Mouse (Mus musculus) cerebellum, postnatal 4 days (tissue): Measurements from ENCODE around the gene Kcne1.

ENCODE experiments used
- DNase-seq, 2 experiments: peaks; one replicate each; pipeline ENCODE4 v3.0.0; 2022; ENCODE audit warnings: low spot score in 2 of 2, mixed read lengths in 1 of 2

The Kcne1 gene

GRCm38 (mm10) chr16:92355982-92356381 lies 3.3 kb downstream of the Kcne1 start:
- no peak for DNase-seq

GRCm38 (mm10) chr16:92355366-92355765 lies 3.9 kb downstream of the Kcne1 start:
- no peak for DNase-seq

DNA sequence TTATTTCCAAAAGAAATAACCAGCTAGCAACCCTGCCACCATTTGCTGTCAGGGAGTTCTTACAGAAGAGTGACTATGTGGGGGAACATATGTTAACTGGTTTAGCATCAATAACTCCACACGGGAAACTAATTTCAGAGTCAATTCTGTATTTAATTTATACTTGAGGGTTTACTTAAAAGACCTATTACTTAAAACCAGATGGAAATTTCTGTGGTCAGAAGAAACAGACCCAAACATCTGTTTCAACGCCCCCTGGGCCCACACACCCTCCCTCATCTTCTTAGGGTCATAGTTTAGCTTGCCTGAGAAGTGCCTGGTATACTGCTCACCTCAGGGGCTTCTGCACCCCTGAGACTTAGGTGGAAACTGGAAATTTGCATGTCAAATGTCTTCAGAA lies 5.4 kb downstream of the Kcne1 start:
- no peak for DNase-seq

DNA sequence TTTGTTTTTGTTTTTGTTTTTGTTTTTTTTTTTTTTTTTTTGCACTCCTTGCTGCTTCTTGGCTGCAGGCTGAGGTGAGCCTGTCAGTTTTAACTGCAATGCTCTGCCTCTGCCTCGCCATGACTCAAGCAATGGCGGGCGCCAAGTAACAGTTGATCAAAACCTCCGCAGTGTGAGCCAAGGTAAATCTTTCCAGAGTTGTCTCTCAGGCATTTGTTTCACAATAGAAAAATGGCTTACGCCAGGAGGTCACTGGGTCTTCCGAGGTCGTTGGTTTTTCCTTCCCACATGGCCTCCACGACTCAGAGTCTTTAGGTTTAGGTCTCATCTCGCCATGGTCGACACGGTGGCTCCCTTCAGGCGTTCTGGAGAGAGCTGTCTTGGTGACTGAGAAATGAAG lies 6.0 kb downstream of the Kcne1 start:
- no peak for DNase-seq

- peak in 1 of 2 experiments; percentile 71 for DNase-seq
Measured at GRCm38 (mm10) chr16:92348941-92349340, 10.3 kb downstream of the Kcne1 start.

- DNase-seq: peak in 1 of 2 experiments; percentile 52
Measured at GRCm38 (mm10) chr16:92346297-92346916, 12.9 kb downstream of the Kcne1 start.

GRCm38 (mm10) chr16:92345177-92345576 lies 14.1 kb downstream of the Kcne1 start:
- DNase-seq: no peak

GRCm38 (mm10) chr16:92340612-92341511 lies 18.4 kb downstream of the Kcne1 start:
- peak; percentile 53 to 79 for DNase-seq

DNA sequence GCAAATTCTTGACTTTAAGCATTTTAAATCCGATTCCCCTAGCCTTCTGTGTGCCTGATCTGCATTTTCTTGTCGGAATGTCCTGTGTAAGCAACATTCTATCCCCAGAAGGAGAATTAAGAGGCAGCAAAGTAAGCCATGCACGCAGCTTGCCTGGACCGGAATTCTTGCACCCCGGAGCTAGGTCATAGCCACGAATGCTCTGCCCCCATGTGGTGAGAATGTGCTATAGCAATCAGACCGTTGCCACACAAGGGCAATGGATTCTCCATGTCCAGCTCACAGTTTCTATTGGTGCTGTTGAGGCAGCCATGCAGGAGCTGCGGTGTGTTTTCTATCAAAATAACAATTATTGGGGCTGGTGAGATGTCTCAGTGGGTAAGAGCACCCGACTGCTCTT lies 23.0 kb downstream of the Kcne1 start:
- DNase-seq: peak; percentile 67 to 81

DNA sequence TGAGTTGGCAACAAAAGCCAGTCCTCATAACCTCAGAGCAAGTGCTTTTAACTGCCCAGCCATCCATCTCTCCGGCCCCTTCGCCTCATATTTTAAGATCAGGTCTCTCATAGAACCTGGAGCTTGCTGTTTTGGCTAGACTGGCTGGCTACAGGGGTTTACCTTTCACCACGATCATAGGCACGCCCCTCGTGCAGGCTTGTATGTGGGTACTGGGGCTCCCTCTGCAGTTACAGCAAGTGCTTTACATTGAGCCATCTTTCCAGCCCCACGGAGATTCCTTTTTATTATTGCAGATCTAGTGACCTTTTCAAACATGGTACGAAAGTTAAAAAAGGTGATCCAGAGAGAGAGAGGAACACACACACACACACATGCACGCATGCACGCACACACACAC lies 24.7 kb downstream of the Kcne1 start:
- no peak for DNase-seq

GRCm38 (mm10) chr16:92330966-92331365 lies 28.3 kb downstream of the Kcne1 start:
- no peak for DNase-seq

DNA sequence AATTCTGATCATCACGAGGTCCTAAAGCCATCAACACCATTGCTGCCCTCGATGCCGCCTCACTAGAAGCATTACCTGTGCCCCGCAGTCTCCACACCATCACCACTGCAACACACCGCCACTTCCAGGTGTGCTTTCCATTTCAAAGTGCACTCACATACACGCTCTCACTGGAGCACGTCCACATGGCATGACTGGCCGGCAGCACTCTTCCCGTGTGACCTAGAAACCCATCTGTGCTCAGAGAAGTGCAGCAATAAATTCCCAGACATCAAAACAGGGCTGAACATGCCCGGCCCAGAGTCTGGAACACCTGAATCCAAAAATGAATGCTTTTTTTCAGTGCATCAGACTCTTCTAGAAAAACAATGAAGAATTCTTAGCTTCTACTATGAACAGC lies 31.4 kb downstream of the Kcne1 start:
- no peak for DNase-seq

- no peak for DNase-seq
Measured at GRCm38 (mm10) chr16:92325062-92325406, 34.2 kb downstream of the Kcne1 start.

- DNase-seq: no peak
Measured at GRCm38 (mm10) chr16:92324309-92325061, 34.8 kb downstream of the Kcne1 start.

DNA sequence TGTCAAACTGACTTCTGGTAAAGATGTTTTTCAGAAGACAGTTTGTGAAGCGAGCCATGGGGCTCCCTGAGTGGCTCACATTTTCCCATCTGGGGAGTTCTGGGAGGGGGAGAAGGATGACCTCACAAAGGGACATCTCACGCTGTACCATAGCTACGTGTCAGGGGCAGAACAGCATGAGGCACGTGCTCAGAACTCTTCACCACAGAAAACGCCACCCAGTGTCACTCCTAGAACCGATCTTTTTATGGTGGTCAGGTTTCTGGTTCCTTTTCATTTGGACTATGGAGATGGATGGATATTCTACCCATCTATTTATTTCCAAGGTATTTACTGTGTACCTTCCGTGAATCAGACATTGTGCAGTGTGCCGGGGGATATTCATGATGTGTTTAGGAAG lies 37.9 kb downstream of the Kcne1 start, which contains the start of gene Fam243:
TSS of gene Fam243 (minus strand) at position 101 of the 400 bp plus-strand sequence.
- no peak for DNase-seq

- no peak for DNase-seq
Measured at GRCm38 (mm10) chr16:92320361-92320760, 38.9 kb downstream of the Kcne1 start.

- DNase-seq: peak in 1 of 2 experiments; percentile 50
Measured at GRCm38 (mm10) chr16:92319353-92320109, 39.7 kb downstream of the Kcne1 start.

GRCm38 (mm10) chr16:92316049-92316738 lies 43.1 kb downstream of the Kcne1 start:
- DNase-seq: no peak

DNA sequence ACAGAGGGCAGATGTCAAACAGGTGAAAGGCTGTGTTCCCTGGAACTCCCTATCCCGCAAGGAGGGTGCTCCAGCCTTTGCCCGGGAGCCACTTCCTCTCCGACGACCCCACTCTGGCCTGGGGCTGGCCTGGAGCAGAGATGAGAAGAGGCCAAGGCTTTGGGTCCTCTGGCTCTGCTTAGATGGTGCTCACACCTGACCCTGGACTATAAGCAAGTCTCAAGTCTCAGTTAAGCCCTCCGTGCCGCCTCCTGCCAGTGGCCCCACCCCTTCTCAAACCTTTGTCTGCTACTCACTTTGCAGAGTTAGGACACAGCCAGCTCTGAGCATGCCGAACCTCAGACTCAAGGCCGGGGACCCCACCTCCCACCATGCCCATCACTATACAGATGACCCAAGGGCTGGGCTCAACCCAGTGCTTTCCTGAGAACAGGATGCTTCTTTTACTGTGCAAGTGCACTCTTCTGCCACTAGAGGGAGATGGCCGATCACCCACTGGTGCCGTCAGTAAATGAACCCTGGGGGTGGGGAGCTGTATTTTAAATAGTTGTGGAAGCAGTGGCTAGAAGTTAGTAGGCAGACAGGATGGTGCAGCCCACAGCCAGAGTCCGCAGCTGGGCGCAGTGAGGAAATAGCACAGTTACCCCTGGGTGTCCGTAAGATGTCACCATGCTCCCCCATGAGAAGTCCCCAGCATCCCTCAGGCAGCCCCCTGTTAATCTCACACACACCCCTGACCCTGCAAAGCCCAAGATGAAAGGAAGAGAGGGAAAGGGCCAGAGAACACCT lies 45.1 kb downstream of the Kcne1 start:
- DNase-seq: peak in 1 of 2 experiments; percentile 39

DNA sequence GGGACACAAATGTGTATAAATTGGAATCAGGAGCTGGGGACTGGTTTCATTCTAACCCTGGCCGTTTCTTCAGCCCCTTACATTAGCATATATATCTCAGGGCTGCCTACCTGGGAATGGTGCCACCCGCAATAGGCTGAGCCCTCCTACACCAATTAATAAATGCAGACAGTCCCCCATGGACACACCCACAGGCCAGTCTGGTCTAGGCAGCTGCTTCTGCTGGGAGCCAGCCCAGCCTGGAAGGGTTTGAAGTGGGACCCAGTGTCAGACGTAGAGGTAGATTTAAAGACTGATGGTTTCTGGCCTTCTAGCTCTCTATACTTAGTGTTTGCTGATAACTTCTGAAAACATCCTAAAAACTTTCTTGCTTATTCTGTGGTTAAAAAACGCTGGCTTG lies 50.1 kb downstream of the Kcne1 start:
- peak in 1 of 2 experiments; percentile 42 for DNase-seq
